Mouse (Mus musculus) liver, embryonic 15.5 days (tissue): ENCODE measurements at regions not wholly inside any gene's neighbourhood (a gene's known extent, or its start where the extent isn't known, plus 50 kb on each side); places are given as distances from the start of the nearest gene placed in this dataset.

ENCODE experiments used
- ATAC-seq: fragments of 200-750 bp; cut with Nextera tagmentation; 2 replicates; pipeline ENCODE4 v1.8.0; 2017; ENCODE audit warnings: moderate number of reproducible peaks, mild to moderate bottlenecking, moderate library complexity; ENCODE audit not compliant: insufficient read depth
- H3K27ac ChIP-seq: fragments of 300-500 bp; sonication (generic); replicated peaks from 2 replicates; pipeline ENCODE4 v1.5.1; 2015; ENCODE audit warnings: mild to moderate bottlenecking, inconsistent platforms
- H3K27me3 ChIP-seq: fragments of 300-500 bp; sonication (generic); 2 replicates; pipeline ENCODE4 v1.6.1; 2015; ENCODE audit warnings: mild to moderate bottlenecking, inconsistent platforms
- H3K36me3 ChIP-seq: fragments of 300-500 bp; sonication (generic); replicated peaks from 2 replicates; pipeline ENCODE4 v1.6.1; 2015; ENCODE audit warnings: moderate library complexity, mild to moderate bottlenecking, inconsistent platforms
- H3K4me1 ChIP-seq: fragments of 300-500 bp; sonication (generic); replicated peaks from 2 replicates; pipeline ENCODE4 v1.6.1; 2015; ENCODE audit warnings: inconsistent platforms
- H3K4me2 ChIP-seq: fragments of 300-500 bp; sonication (generic); 2 replicates; pipeline ENCODE4 v1.6.1; 2015; ENCODE audit warnings: moderate library complexity, mild to moderate bottlenecking, inconsistent platforms
- H3K4me3 ChIP-seq: fragments of 300-500 bp; sonication (generic); replicated peaks from 2 replicates; pipeline ENCODE4 v1.5.1; 2015; ENCODE audit warnings: mild to moderate bottlenecking, inconsistent platforms
- H3K9ac ChIP-seq: fragments of 300-500 bp; sonication (generic); 2 replicates; pipeline ENCODE4 v1.6.1; 2015; ENCODE audit warnings: moderate library complexity, mild to moderate bottlenecking, inconsistent platforms
- H3K9me3 ChIP-seq: fragments of 300-500 bp; sonication (generic); replicated peaks from 2 replicates; pipeline ENCODE4 v1.6.1; 2016; ENCODE audit warnings: inconsistent platforms
- WGBS: fragments of 180-500 bp; shearing (Covaris S2); methylation state at CpG from one replicate; pipeline ENCODE4 v1.1.7; 2015; ENCODE audit warnings: mixed read lengths; ENCODE audit not compliant: insufficient replicate concordance; 5-methylcytosine and 5-hydroxymethylcytosine counted together

DNA sequence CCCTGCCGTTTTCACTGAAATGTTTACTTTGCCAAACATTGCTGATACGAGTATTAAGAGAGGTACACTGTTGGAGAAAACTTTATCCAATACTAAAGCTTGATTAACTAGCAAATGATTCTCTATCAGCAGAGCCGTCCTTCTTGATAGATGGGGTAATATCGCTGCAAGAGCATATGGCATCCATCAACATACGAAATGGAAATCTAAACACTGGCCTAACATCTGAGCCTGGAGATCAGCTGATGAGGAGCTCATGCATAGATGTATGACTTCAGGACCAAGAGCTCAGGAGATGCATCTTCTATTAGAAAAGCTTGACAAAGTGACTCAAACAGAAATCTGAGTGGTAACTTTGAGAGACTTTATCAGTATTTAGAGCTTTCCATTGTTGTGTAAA, 666.5 kb downstream of the Defb40 start:
- H3K4me1 ChIP-seq, result no peaks in the 10 kb centered on the region
- no peaks in the 10 kb centered on the region for H3K9me3 ChIP-seq
- no peak overlapping the region for H3K4me3 ChIP-seq
- 55% methylated on average over 5 of the region's 5 CpGs for WGBS
- no peak for ATAC-seq
- no peaks in the 10 kb centered on the region for H3K27me3 ChIP-seq
- no peak overlapping the region for H3K9ac ChIP-seq
- H3K4me2 ChIP-seq, result no peak overlapping the region
- H3K27ac ChIP-seq, result no peak overlapping the region
- no peaks in the 10 kb centered on the region for H3K36me3 ChIP-seq

DNA sequence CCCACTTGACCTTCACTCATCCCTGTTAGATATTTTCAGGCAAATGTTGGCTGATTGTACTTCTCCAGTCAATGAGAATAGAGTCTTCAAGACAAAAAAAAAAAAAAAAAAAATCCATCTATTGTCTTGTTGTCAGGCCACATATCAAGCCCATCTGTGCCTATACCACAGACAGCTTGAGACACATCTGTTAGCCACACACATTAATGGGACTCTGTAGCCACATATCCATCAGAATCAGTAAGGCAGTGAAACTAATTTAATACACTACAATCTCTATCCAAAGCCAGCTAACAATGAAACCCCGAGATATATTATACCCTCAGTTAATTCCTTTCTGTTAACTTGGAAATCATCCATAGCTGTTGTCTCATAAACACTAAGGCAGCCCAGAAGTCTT, 667.1 kb downstream of the Defb40 start:
- H3K9me3 ChIP-seq, result no peaks in the 10 kb centered on the region
- no peaks in the 10 kb centered on the region for H3K27me3 ChIP-seq
- ATAC-seq, result no peak
- 59% methylated on average over 1 of the region's 1 CpGs for WGBS
- no peak overlapping the region for H3K9ac ChIP-seq
- H3K4me2 ChIP-seq, result no peak overlapping the region
- no peaks in the 10 kb centered on the region for H3K4me1 ChIP-seq
- H3K4me3 ChIP-seq, result no peak overlapping the region
- H3K36me3 ChIP-seq, result no peaks in the 10 kb centered on the region
- H3K27ac ChIP-seq, result no peak overlapping the region

DNA sequence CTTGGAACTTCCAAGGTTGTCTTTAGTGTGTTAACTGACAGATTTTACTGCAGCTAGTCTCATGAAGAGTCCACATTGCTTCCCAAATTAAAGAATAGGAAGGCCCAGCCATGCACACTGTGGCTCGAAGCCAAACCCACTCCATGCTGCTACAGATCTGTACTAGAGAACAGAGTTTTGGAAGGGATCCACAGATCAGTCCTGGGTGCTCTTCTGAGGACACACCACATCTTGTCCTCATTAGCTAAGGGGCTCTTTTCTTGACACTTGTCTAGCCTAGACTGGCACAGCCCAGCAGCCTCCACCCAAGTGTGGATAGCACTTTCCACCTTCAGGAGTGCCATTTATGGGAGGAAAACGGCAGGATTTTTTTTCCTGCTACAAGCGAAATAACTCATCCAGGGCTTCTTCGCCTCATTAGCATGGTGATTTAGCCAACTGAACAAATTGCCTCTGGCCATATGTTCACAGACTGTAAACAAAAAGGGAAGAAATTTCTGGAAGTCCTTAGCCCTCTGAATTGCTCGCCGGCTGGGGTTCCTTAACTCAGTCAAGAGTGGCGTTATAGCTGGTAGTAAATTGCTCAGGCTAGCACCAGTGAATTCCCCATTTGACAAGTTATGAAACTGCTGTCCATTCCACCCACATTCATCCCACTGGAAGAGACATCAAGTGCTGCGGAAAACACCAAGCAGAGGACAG, 690.4 kb downstream of the Defb40 start:
- H3K9ac ChIP-seq, result no peak overlapping the region
- no peak overlapping the region for H3K27ac ChIP-seq
- H3K4me1 ChIP-seq, result no peaks in the 10 kb centered on the region
- no peaks in the 10 kb centered on the region for H3K9me3 ChIP-seq
- no peak overlapping the region for H3K4me3 ChIP-seq
- no peak for ATAC-seq
- 55% methylated on average over 8 of the region's 8 CpGs for WGBS
- H3K4me2 ChIP-seq, result no peak overlapping the region
- H3K36me3 ChIP-seq, result no peaks in the 10 kb centered on the region
- no peaks in the 10 kb centered on the region for H3K27me3 ChIP-seq

- ATAC-seq, result no peak
These were observed 698.1 kb downstream of the Defb40 start for GRCm38 (mm10) chr8:18279932-18280331.

DNA sequence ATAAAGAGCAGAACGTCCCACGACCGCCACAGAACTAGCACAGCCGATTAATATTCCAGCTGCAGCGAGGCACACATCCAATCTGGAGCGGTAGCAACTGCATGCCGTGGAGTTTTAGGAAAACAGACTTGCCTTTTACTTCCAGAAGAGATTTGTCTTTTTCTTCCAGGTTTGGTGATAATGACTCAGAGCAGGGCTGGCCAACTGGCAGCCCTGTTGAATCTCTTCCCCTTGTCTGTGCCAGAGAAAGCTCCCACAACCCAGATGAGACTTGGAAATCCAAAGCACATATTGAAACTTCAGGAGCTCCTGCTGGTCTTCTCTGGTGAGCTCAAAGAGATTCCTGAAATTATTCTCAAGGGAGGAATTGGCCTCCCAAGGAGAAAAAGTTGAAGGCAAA, 709.8 kb downstream of the Defb40 start:
- Histone ChIP-seq H3K36me3 (no peaks in the 10 kb centered on the region), H3K4me1 (no peaks in the 10 kb centered on the region), H3K4me3 (no peak overlapping the region), H3K27me3 (no peaks in the 10 kb centered on the region), H3K4me2 (no peak overlapping the region), H3K27ac (no peak overlapping the region), H3K9me3 (no peaks in the 10 kb centered on the region), H3K9ac (no peak overlapping the region)
- WGBS, result 76% methylated on average over 7 of the region's 7 CpGs
- ATAC-seq, result no peak

More at GRCm38 (mm10) chr8:18279932-18280331, 698.1 kb downstream of the Defb40 start:
- no peak overlapping the region for H3K27ac ChIP-seq
- no peaks in the 10 kb centered on the region for H3K9me3 ChIP-seq
- H3K36me3 ChIP-seq, result no peaks in the 10 kb centered on the region
- H3K9ac ChIP-seq, result no peak overlapping the region
- no peak overlapping the region for H3K4me2 ChIP-seq
- WGBS, result 60% methylated on average over 4 of the region's 4 CpGs
- no peaks in the 10 kb centered on the region for H3K4me1 ChIP-seq
- H3K4me3 ChIP-seq, result no peak overlapping the region
- no peaks in the 10 kb centered on the region for H3K27me3 ChIP-seq

- H3K4me1 ChIP-seq, result no peaks in the 10 kb centered on the region
- 65% methylated on average over 7 of the region's 7 CpGs for WGBS
These were observed 719.6 kb downstream of the Defb40 start for GRCm38 (mm10) chr8:18258287-18258961.

DNA sequence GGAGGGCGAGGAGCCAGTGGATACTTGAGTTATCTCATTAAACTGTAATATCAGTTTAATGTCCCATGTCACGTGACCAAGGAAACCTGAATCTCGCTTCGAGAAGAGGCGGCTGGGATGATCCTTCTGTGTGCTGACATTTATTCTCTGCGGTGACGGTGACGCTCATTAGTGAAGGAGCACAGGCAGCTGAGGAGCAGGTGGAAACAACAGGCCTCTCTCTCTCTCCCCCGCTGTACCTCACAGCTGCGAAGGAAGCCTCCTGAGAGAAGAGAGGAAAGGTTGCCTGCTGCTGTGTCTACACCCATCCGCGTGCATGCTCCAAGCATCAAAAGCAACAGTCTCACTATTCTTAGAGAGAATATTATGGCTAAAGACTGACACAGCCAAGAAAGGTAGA, 731.8 kb downstream of the Defb40 start:
- Histone ChIP-seq H3K9ac (no peak overlapping the region), H3K4me2 (no peak overlapping the region), H3K36me3 (no peaks in the 10 kb centered on the region), H3K4me3 (no peak overlapping the region), H3K4me1 (no peaks in the 10 kb centered on the region), H3K9me3 (no peaks in the 10 kb centered on the region), H3K27ac (no peak overlapping the region), H3K27me3 (no peaks in the 10 kb centered on the region)
- 73% methylated on average over 12 of the region's 12 CpGs for WGBS
- ATAC-seq, result no peak

More at GRCm38 (mm10) chr8:18258287-18258961, 719.6 kb downstream of the Defb40 start:
- H3K9ac ChIP-seq, result no peak overlapping the region
- H3K4me3 ChIP-seq, result no peak overlapping the region
- ATAC-seq, result no peak
- H3K36me3 ChIP-seq, result no peaks in the 10 kb centered on the region
- no peak overlapping the region for H3K27ac ChIP-seq
- no peak overlapping the region for H3K4me2 ChIP-seq
- H3K27me3 ChIP-seq, result no peaks in the 10 kb centered on the region
- no peaks in the 10 kb centered on the region for H3K9me3 ChIP-seq

- ATAC-seq, result no peak
- WGBS, result 67% methylated on average over 2 of the region's 2 CpGs
- no peaks in the 10 kb centered on the region for H3K9me3 ChIP-seq
- H3K4me2 ChIP-seq, result no peak overlapping the region
- H3K36me3 ChIP-seq, result no peaks in the 10 kb centered on the region
- H3K9ac ChIP-seq, result no peak overlapping the region
- H3K4me3 ChIP-seq, result no peak overlapping the region
- H3K4me1 ChIP-seq, result no peaks in the 10 kb centered on the region
- no peak overlapping the region for H3K27ac ChIP-seq
- no peaks in the 10 kb centered on the region for H3K27me3 ChIP-seq
These were observed 760.5 kb downstream of the Defb40 start for GRCm38 (mm10) chr8:18217599-18217998.

DNA sequence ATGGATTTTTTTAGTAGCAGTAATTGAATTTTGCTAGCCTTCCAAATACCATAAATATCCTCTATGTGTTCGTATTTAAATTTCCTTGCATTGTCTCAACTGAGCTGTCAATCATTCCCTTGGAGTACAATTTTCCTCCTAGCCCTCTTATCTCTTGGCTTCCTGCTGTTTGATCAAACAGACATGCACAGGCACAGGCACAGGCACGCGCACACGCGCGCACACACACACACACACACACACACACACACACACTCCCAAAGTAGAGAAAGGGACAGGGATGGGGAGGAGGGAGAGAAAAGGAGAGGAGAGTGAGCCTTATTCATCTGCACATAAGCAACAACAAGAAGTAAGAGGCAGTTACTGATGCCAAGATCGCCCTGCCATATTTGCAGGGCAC, 760.9 kb downstream of the Defb40 start:
- 58% methylated on average over 7 of the region's 7 CpGs for WGBS
- Histone ChIP-seq H3K9ac (no peak overlapping the region), H3K4me1 (no peaks in the 10 kb centered on the region), H3K4me2 (no peak overlapping the region), H3K36me3 (no peaks in the 10 kb centered on the region), H3K4me3 (no peak overlapping the region), H3K27ac (no peak overlapping the region), H3K27me3 (no peaks in the 10 kb centered on the region), H3K9me3 (no peaks in the 10 kb centered on the region)
- ATAC-seq, result no peak

DNA sequence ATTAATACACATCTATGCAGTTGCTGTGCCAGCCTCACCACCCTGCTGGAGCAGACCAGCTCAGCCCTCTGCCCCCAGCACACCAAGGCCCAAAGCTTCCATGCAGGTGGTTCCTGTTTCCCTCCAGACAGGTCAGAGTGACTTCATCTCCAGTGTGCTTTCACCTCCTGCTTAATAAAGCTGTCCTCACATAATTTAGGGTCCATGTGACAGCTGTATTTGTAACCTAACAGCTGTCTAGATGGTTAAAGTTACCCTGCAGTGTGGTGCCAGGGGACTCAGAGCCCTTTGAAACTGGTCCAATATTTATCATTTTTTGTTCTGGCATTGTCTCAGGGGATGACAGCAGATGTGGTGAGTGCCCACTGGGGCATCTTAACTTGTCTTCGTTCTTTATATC, 761.5 kb downstream of the Defb40 start:
- Histone ChIP-seq H3K4me2 (no peak overlapping the region), H3K36me3 (no peaks in the 10 kb centered on the region), H3K4me1 (no peaks in the 10 kb centered on the region), H3K9me3 (no peaks in the 10 kb centered on the region), H3K27me3 (no peaks in the 10 kb centered on the region), H3K27ac (no peak overlapping the region), H3K9ac (no peak overlapping the region), H3K4me3 (no peak overlapping the region)
- 40% methylated on average over 1 of the region's 1 CpGs for WGBS
- no peak for ATAC-seq

- ATAC-seq, result no peak
- no peak overlapping the region for H3K27ac ChIP-seq
- H3K4me2 ChIP-seq, result no peak overlapping the region
- H3K9me3 ChIP-seq, result no peaks in the 10 kb centered on the region
- H3K9ac ChIP-seq, result no peak overlapping the region
- WGBS, result 42% methylated on average over 1 of the region's 1 CpGs
- no peaks in the 10 kb centered on the region for H3K27me3 ChIP-seq
- no peak overlapping the region for H3K4me3 ChIP-seq
- no peaks in the 10 kb centered on the region for H3K4me1 ChIP-seq
- no peaks in the 10 kb centered on the region for H3K36me3 ChIP-seq
These were observed 768.0 kb downstream of the Defb40 start for GRCm38 (mm10) chr8:18210067-18210466.

- Histone ChIP-seq H3K27me3 (no peaks in the 10 kb centered on the region), H3K4me2 (no peak overlapping the region), H3K9ac (no peak overlapping the region), H3K36me3 (no peaks in the 10 kb centered on the region), H3K4me1 (no peaks in the 10 kb centered on the region), H3K4me3 (no peak overlapping the region), H3K27ac (no peak overlapping the region), H3K9me3 (no peaks in the 10 kb centered on the region)
- no peak for ATAC-seq
- WGBS, result 30% methylated on average over 1 of the region's 1 CpGs
These were observed 769.4 kb downstream of the Defb40 start for GRCm38 (mm10) chr8:18208658-18209057.
